Mouse (Mus musculus): Measurements from ENCODE around the gene Ctnna3.

Ctnna3 gene

GRCm38 (mm10) chr10:63954308-63954930 lies 524.5 kb downstream of the Ctnna3 start:
- DNase-seq: peak; percentile 9 to 33

DNA sequence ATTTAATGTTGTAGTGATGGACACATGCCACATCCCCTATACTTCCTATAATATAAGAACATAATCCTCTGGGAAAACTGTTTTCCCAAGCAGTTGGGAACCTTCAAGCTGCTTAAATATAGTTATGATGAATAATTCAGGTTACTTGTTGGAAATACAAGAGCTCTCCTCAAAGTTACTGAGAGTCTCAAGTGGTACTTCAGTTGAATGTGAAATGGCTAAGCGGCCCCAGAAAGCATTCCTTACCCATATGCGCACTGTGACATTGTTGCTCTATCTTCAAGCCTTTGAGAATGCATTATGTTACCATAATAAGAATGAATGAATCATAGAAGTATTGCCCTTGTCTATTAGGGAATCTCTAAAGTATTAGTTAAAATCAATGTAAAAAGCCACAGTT lies 542.4 kb downstream of the Ctnna3 start:
- peak; percentile 10 to 29 for DNase-seq

GRCm38 (mm10) chr10:63978101-63978500 lies 548.2 kb downstream of the Ctnna3 start:
- no peak for DNase-seq

DNA sequence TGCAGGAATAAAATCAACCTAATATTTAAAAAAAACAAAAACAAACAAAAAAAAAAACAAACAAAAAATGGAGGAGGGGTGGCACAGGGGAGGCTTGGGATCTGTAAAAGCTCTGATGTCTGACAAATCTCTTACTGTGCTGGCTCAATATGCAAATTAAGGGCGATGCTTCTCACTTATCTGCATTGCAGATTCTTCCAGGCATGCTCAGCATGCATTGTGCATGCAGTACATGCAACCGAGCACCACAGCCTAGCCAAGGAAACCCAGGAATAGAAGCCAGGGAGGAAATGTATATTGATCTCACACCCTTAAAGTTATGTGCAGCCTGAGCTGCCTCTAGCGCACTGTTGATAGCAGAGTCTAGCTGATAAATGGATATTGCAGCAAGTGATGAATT lies 548.6 kb downstream of the Ctnna3 start:
- DNase-seq: no peak

GRCm38 (mm10) chr10:63978969-63979368 lies 549.1 kb downstream of the Ctnna3 start:
- no peak for DNase-seq

GRCm38 (mm10) chr10:63979410-63979809 lies 549.5 kb downstream of the Ctnna3 start:
- peak; percentile 6 to 25 for DNase-seq

DNA sequence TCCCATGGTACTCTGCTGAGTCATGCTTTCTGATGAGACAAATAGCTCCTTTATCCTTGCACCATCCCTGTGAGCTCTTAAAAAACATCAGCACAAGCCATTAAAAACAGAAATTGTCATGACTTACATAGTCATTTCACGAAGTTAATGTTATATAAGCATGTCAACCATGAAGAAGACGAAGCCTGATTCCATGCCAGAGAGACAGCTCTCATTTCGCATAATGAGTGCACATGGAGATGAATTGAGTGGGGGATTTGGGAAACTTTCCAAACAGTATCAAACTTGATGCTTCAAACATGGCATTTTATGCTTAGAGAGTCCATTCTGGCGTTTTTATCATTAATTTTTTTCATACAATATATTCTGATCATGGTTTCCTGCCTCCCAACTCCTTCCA lies 555.7 kb downstream of the Ctnna3 start:
- no peak for DNase-seq

GRCm38 (mm10) chr10:63994251-63994650 lies 564.4 kb downstream of the Ctnna3 start:
- DNase-seq: no peak

GRCm38 (mm10) chr10:64001531-64001930 lies 571.6 kb downstream of the Ctnna3 start:
- no peak for DNase-seq

- no peak for DNase-seq
Observed at GRCm38 (mm10) chr10:64001996-64002395, 572.1 kb downstream of the Ctnna3 start.

DNA sequence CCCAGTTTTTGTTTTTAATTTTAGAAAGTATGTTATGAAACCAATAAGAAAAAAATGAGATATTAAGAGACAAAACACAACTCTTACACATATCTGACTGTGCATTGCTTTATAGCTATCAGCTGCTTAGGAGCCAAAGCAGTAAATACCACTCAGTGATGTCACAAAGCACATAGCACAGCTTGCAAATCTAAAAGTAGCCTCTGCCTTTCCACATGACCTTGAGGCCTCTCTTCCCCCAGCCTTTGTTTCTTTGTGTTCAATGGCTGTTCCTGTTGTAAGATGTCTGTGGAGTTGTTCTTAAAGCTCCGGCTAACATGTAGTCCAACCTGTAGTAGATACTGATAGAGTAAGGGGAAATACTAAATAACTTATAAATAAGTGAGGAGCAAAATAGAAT lies 590.4 kb downstream of the Ctnna3 start:
- no peak for DNase-seq

DNA sequence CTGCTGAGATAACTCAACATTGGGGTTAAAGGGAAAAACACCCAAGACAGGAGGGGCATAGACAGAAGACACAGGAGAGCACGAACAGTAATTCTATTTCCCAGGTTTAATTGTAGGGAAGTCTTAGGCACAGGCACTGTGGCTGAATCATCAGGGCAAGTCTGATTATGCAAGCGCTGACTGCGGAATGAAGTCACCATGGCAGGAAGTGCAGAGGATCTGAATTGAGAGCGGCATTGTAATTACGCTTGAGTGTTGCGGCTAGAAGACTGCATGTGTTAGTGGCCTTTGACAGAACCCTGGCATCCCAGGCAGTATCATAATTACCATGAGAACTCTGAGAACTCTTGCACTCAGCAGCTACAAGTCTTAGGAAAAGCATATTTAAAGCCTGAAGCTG lies 593.4 kb downstream of the Ctnna3 start:
- DNase-seq: peak; percentile 13 to 14

- DNase-seq: no peak
Observed at GRCm38 (mm10) chr10:64030901-64031300, 601.0 kb downstream of the Ctnna3 start.

GRCm38 (mm10) chr10:64039760-64040535 lies 610.0 kb downstream of the Ctnna3 start:
- no peak for DNase-seq

DNA sequence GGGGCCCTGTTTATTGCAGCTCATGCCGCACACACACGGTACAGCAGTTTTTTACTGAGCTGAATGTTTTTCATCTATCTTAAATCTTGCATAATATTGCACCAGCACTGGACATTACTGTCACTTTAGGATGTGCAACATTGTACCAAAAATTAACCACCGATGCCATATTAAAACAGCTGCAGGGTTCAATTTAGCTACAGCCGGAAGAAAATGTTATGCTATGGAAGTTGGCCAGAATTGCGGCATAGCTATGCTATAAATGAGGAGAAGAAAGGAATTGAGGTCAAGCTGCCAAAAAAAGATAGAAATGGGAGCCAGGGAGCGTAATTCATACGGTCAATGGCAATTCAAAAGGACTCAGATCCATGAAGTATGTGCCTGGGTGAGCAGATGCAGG lies 611.3 kb downstream of the Ctnna3 start:
- no peak for DNase-seq

DNA sequence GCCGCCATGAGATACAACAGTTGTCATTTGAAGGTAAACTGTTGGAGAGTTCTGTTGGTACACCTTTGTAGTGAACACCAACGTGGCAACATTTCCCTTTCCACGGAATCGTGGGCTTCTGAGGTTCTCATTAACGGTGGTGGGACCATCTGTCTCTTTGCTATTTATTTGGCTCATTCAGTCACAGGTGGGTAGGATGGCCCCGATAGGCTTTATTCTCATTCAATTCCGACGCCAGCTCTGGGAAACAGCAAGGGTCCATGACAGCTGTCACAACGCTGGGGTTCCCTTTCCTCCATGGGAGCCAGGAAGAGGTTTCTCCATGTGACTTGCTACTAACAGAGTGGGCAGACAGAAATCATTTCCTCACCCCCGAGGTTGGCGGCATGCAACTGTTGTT lies 612.0 kb downstream of the Ctnna3 start:
- DNase-seq: no peak

DNA sequence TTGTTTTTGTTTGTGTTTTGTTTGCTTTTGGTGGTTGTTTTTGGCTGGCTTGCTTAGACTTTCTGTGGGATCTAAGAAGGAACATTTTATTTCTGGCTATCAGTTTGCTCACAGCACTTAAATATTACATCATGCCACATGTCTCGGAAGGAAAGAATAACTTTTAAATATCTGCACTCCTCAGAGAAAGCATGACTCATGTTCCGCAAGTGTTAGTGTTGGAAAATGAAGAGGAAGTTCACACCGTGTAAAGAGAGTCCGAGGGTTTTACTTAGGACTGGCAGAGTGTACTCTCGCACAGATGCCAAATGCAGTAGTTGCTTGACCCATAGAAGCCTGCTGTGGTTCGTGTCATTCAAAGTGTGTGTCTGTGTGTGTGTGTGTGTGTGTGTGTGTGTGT lies 619.3 kb downstream of the Ctnna3 start:
- peak in 1 of 2 experiments; percentile 3 for DNase-seq

GRCm38 (mm10) chr10:64049946-64050345 lies 620.0 kb downstream of the Ctnna3 start:
- DNase-seq: no peak

- DNase-seq: no peak
Observed at GRCm38 (mm10) chr10:64063704-64064103, 633.8 kb downstream of the Ctnna3 start.

- DNase-seq: no peak
Observed at GRCm38 (mm10) chr10:64075944-64076343, 646.0 kb downstream of the Ctnna3 start.

DNA sequence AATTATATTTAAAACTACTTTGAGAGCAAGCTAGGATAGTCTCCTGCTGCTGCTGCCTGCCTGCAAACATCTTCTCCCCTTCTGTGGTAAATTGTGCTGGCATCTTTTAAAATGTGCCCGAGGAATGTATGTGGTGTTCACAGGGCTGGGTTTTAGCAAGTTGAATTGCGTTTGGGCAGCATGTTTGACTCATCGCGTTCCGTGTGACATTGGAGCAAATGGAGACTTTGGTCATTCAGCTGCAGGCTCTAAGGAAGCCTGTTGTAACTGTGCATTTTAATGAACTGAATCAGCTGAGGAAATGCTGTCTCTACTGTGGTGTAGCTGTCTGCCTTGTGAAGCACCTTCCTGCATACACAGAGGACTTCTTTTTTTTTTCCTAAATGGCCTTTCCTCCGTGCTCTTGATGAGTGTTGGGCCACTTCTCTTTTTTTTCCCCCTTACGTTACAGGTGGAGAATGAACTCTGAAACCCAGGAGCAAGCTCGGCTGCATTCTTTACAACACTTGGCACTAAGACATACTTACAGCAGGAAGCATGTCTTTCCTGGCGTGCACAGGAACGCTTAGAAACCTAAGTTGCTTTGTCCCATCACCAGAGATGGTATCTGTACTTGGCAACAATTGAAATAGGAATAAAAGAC lies 646.6 kb downstream of the Ctnna3 start:
- DNase-seq: peak in 1 of 2 experiments; percentile 5

GRCm38 (mm10) chr10:64082345-64082744 lies 652.4 kb downstream of the Ctnna3 start:
- no peak for DNase-seq

- DNase-seq: no peak
Observed at GRCm38 (mm10) chr10:64083813-64084212, 653.9 kb downstream of the Ctnna3 start.

GRCm38 (mm10) chr10:64084465-64084864 lies 654.6 kb downstream of the Ctnna3 start:
- DNase-seq: peak in 1 of 2 experiments; percentile 2
